Mouse (Mus musculus) adrenal gland, adult 2 months (tissue): ENCODE data around the gene Selenoi. TPM values are rescaled to one million over a fixed set of nuclear protein-coding genes. Genes with fewer than 3 reads are reported as not detected.
"Not testable (repeated sequence)": the region's sequence is repeated elsewhere in the genome, so short reads cannot be mapped to it uniquely, and the experiment has no call there.

Experiments
- DNase-seq: peaks from one replicate; pipeline ENCODE4 v3.0.0; 2021
- long read RNA-seq: library from polyadenylated mRNA; stranded (forward); transcript quantifications from one replicate; pipeline ENCODE4 v2.0.0, GENCODE M21; 2021
- polyA plus RNA-seq: library from polyadenylated mRNA; depleted of rRNA; stranded (reverse); fragments of >200 nt; gene quantifications from 2 replicates; pipeline ENCODE4 v1.2.3, GENCODE M21; 2012; rRNA removed
- total RNA-seq, 2 experiments: library from RNA; stranded (reverse); gene quantifications; 2 replicates each; pipeline ENCODE4 v1.2.3; 2021

Selenoi gene
- 10 to 100 TPM; 21.8 to 25.6 TPM for total RNA-seq
- 27.0 and 53.8 TPM in 2 replicates for polyA plus RNA-seq
- long read RNA-seq, full-length matches to known transcripts: 7 of 10 reads
- long read RNA-seq, partial matches to known transcripts: 0 of 10 reads
- long read RNA-seq, other reads (novel, unspliced or antisense): 3 of 10 reads

- peak; percentile 99 for DNase-seq
These were observed at the start of gene Selenoi for GRCm38 (mm10) chr5:30232271-30232971. Selenoi (plus strand) TSS chr5:30232581.

GRCm38 (mm10) chr5:30187687-30188485 is 44.5 kb upstream of the Selenoi start:
- DNase-seq: no peak

- DNase-seq: no peak
These were observed 39.9 kb upstream of the Selenoi start for GRCm38 (mm10) chr5:30192452-30192851.

- no peak for DNase-seq
These were observed 37.0 kb upstream of the Selenoi start for GRCm38 (mm10) chr5:30195340-30195739.

GRCm38 (mm10) chr5:30198257-30198656 is 34.1 kb upstream of the Selenoi start:
- no peak for DNase-seq

- peak; percentile 28 for DNase-seq
These were observed 30.9 kb upstream of the Selenoi start for GRCm38 (mm10) chr5:30201521-30201920.

- DNase-seq: no peak
These were observed 30.2 kb upstream of the Selenoi start for GRCm38 (mm10) chr5:30202221-30202620.

- no peak for DNase-seq
These were observed 29.0 kb upstream of the Selenoi start for GRCm38 (mm10) chr5:30203216-30203885.

- no peak for DNase-seq
These were observed 27.9 kb upstream of the Selenoi start for GRCm38 (mm10) chr5:30204441-30204840.

GRCm38 (mm10) chr5:30205034-30205433 is 27.3 kb upstream of the Selenoi start:
- no peak for DNase-seq

- no peak for DNase-seq
These were observed 26.9 kb upstream of the Selenoi start, which contains the start of gene Adgrf3 for GRCm38 (mm10) chr5:30205493-30205892. Adgrf3 (minus strand) TSS chr5:30205722.

- DNase-seq: no peak
These were observed 25.1 kb upstream of the Selenoi start for GRCm38 (mm10) chr5:30207276-30207675.

GRCm38 (mm10) chr5:30210758-30211157 is 21.6 kb upstream of the Selenoi start:
- DNase-seq: not testable (repeated sequence)

GRCm38 (mm10) chr5:30214889-30215288 is 17.5 kb upstream of the Selenoi start:
- DNase-seq: peak; percentile 51

- DNase-seq: no peak
These were observed 16.4 kb upstream of the Selenoi start for GRCm38 (mm10) chr5:30215970-30216369.

- DNase-seq: no peak
These were observed 12.7 kb upstream of the Selenoi start for GRCm38 (mm10) chr5:30219715-30220114.

- no peak for DNase-seq
These were observed 11.7 kb upstream of the Selenoi start for GRCm38 (mm10) chr5:30220666-30221065.

- DNase-seq: no peak
These were observed 9.7 kb upstream of the Selenoi start for GRCm38 (mm10) chr5:30222681-30223080.

- DNase-seq: no peak
These were observed 1.5 kb upstream of the Selenoi start for GRCm38 (mm10) chr5:30230901-30231300.

GRCm38 (mm10) chr5:30231891-30232270 is 500 bp upstream of the Selenoi start:
- no peak for DNase-seq

- no peak for DNase-seq
These were observed 661 bp downstream of the Selenoi start for GRCm38 (mm10) chr5:30233042-30233441.

- DNase-seq: no peak
These were observed 1.6 kb downstream of the Selenoi start for GRCm38 (mm10) chr5:30233979-30234378.
